In genomic region chr7:116030597-116031387, GRCm38 (mm10) we compare ENCODE assay signal across 7 mouse cellular contexts. TPM values are rescaled to one million over a fixed set of nuclear protein-coding genes. Genes with fewer than 3 reads are reported as not detected.
DNase-seq lines count a peak whose midpoint lies in the region; ATAC-seq and TF ChIP-seq lines count a peak whose summit lies in the region.

No protein-coding gene starts in this region.

- H3K36me3 ChIP-seq in ES-Bruce4 (ENCODE audit: control insufficient read depth, insufficient read depth, low read length, poor library complexity, severe bottlenecking), result no peaks in the 10 kb centered on the region
- H3K36me3 ChIP-seq in forebrain, embryonic 14.5 days (ENCODE audit: control insufficient read depth, insufficient read depth, low read length), result no peaks in the 10 kb centered on the region
- no peaks in the 10 kb centered on the region for H3K36me3 ChIP-seq in limb, embryonic 12.5 days
- no peaks in the 10 kb centered on the region for H3K36me3 ChIP-seq in midbrain, postnatal 0 days (ENCODE audit: insufficient read depth, low read length)

- no peak overlapping the region for H3K9ac ChIP-seq in ES-Bruce4 (ENCODE audit: low read depth, poor library complexity, severe bottlenecking)
- peak overlapping the region; percentile 98 for H3K9ac ChIP-seq in forebrain, embryonic 14.5 days (ENCODE audit: low read length)
- peak overlapping the region; percentile 93 for H3K9ac ChIP-seq in limb, embryonic 12.5 days (replicated peaks)
- peak overlapping the region; percentile 1; the same call in 1 of the 2 replicates for H3K9ac ChIP-seq in midbrain, postnatal 0 days (replicated peaks; ENCODE audit: low read length, poor library complexity, severe bottlenecking)

- H3K4me1 ChIP-seq in ES-Bruce4 (ENCODE audit: control insufficient read depth, insufficient read depth, low read length), result no peaks in the 10 kb centered on the region
- peaks cover 41% of the 10 kb centered on the region for H3K4me1 ChIP-seq in forebrain, embryonic 14.5 days (ENCODE audit: control insufficient read depth, insufficient read depth, low read length)
- H3K4me1 ChIP-seq in limb, embryonic 12.5 days (replicated peaks), result peaks cover 32% of the 10 kb centered on the region
- peaks cover 11% of the 10 kb centered on the region for H3K4me1 ChIP-seq in midbrain, postnatal 0 days (ENCODE audit: insufficient read depth, low read length)

- TF ChIP-seq CTCF in ES-Bruce4 (IDR thresholded peaks at IDR 0.05; ENCODE audit: low read depth, low read length), result no peak
- no peak for TF ChIP-seq CTCF in midbrain, postnatal 0 days (IDR thresholded peaks at IDR 0.05)

- H3K27me3 ChIP-seq in ES-Bruce4 (ENCODE audit: control insufficient read depth, insufficient read depth, low read length, poor library complexity, severe bottlenecking), result peaks cover 34% of the 10 kb centered on the region
- H3K27me3 ChIP-seq in forebrain, embryonic 14.5 days (replicated peaks; ENCODE audit: control insufficient read depth, insufficient read depth, low read length), result no peaks in the 10 kb centered on the region
- H3K27me3 ChIP-seq in limb, embryonic 12.5 days, result peaks cover 32% of the 10 kb centered on the region
- peaks cover 24% of the 10 kb centered on the region for H3K27me3 ChIP-seq in midbrain, postnatal 0 days (ENCODE audit: insufficient read depth, low read length)

- no peak for ATAC-seq in forebrain, embryonic 14.5 days
- ATAC-seq in limb, embryonic 12.5 days (ENCODE audit: insufficient number of reproducible peaks, insufficient read depth, low FRiP score, low TSS enrichment, low read depth), result peak; percentile 22; the same call in 1 of the 2 replicates
- ATAC-seq in midbrain, postnatal 0 days (ENCODE audit: low FRiP score), result no peak
- ATAC-seq in frontal cortex, adult (ENCODE audit: low TSS enrichment), result no peak

- 3% methylated on average over 26 of the region's 26 CpGs for WGBS in forebrain, embryonic 14.5 days
- 6% methylated on average over 26 of the region's 26 CpGs for WGBS in limb, embryonic 12.5 days
- WGBS in midbrain, postnatal 0 days, result 19% methylated on average over 26 of the region's 26 CpGs

- H3K4me2 ChIP-seq in forebrain, embryonic 14.5 days (ENCODE audit: low read length), result peak overlapping the region; percentile 100
- H3K4me2 ChIP-seq in limb, embryonic 12.5 days, result peak overlapping the region; percentile 96
- peak overlapping the region; percentile 99 for H3K4me2 ChIP-seq in midbrain, postnatal 0 days (ENCODE audit: low read depth, low read length, poor library complexity, severe bottlenecking)

- no peak for TF ChIP-seq POLR2A in ES-Bruce4 (IDR thresholded peaks at IDR 0.05; ENCODE audit: insufficient read depth, low read length)

- no peak overlapping the region for H3K27ac ChIP-seq in ES-Bruce4 (ENCODE audit: insufficient read depth, low read length)
- peak overlapping the region; percentile 96 for H3K27ac ChIP-seq in forebrain, embryonic 14.5 days (ENCODE audit: low read depth, low read length)
- peak overlapping the region; percentile 96 for H3K27ac ChIP-seq in limb, embryonic 12.5 days
- H3K27ac ChIP-seq in midbrain, postnatal 0 days (ENCODE audit: low read depth, low read length), result peak overlapping the region; percentile 72

- no peaks in the 10 kb centered on the region for H3K9me3 ChIP-seq in ES-Bruce4 (replicated peaks; ENCODE audit: control insufficient read depth, insufficient read depth, low read length, poor library complexity, severe bottlenecking)
- H3K9me3 ChIP-seq in forebrain, embryonic 14.5 days (replicated peaks; ENCODE audit: control insufficient read depth, low read length), result no peaks in the 10 kb centered on the region
- H3K9me3 ChIP-seq in limb, embryonic 12.5 days, result no peaks in the 10 kb centered on the region
- no peaks in the 10 kb centered on the region for H3K9me3 ChIP-seq in midbrain, postnatal 0 days (ENCODE audit: low read length)

- peak overlapping the region; percentile 30; the same call in 1 of the 2 replicates for H3K4me3 ChIP-seq in ES-Bruce4 (ENCODE audit: low read depth, low read length)
- H3K4me3 ChIP-seq in forebrain, embryonic 14.5 days (ENCODE audit: low read depth, low read length), result peak overlapping the region; percentile 55
- peak overlapping the region; percentile 65 for H3K4me3 ChIP-seq in limb, embryonic 12.5 days (replicated peaks)
- peak overlapping the region; percentile 49 for H3K4me3 ChIP-seq in midbrain, postnatal 0 days (ENCODE audit: low read depth, low read length)

- TF ChIP-seq EP300 in ES-Bruce4 (IDR thresholded peaks at IDR 0.05; ENCODE audit: insufficient read depth, low read depth, low read length), result no peak

- intact Hi-C loops in heart, postnatal 25 days (cut with DNase I), result loop anchor here (5.0 kb wide), 4 partner anchors 78 to 663 kb away; no protein-coding TSS in a partner anchor

- peak; percentile 36 for DNase-seq in R1 (ENCODE audit: low read depth, low spot score)
- peak; percentile 56 for DNase-seq in forebrain, embryonic 14.5 days (ENCODE audit: low spot score)
- DNase-seq in heart, postnatal 25 days (ENCODE audit: low spot score), result peak; percentile 45
- DNase-seq in midbrain, postnatal 0 days (ENCODE audit: low spot score), result peak; percentile 40

RNA-seq across cellular contexts. Expression of gene Sox6, which starts 7.8 kb away (rescaled TPM):
- 0.88 and 1.4 TPM in 2 replicates for polyA plus RNA-seq in ES-Bruce4 (2011; ENCODE audit: insufficient read depth, insufficient read length, low read depth, missing spikeins)
- polyA plus RNA-seq in forebrain, embryonic 14.5 days (2014; fragmentation: Nextera tagmentation; extraction: Ambion mirVana), result 78.4 and 84.9 TPM in 2 replicates
- total RNA-seq in heart, postnatal 25 days (2021), result 10 to 100 TPM; 27.4 to 36.9 TPM
- polyA plus RNA-seq in limb, embryonic 12.5 days (2016; fragmentation: Nextera tagmentation; extraction: Ambion mirVana), result 77.9 and 91.5 TPM in 2 replicates
- 47.6 and 49.5 TPM in 2 replicates for total RNA-seq in midbrain, postnatal 0 days (2014; rRNA removed)
- 30.6 and 30.8 TPM in 2 replicates for polyA plus RNA-seq in midbrain, postnatal 0 days (2015; fragmentation: Nextera tagmentation; extraction: Ambion mirVana)

RNA-seq across cellular contexts. Expression of gene 1110004F10Rik, which starts 8.4 kb away (rescaled TPM):
- 119 and 144 TPM in 2 replicates for polyA plus RNA-seq in ES-Bruce4 (2011; ENCODE audit: insufficient read depth, insufficient read length, low read depth, missing spikeins)
- 425 and 434 TPM in 2 replicates for polyA plus RNA-seq in forebrain, embryonic 14.5 days (2014; fragmentation: Nextera tagmentation; extraction: Ambion mirVana)
- total RNA-seq in heart, postnatal 25 days (2021), result 10 to 100 TPM; 51.5 to 53.2 TPM
- polyA plus RNA-seq in limb, embryonic 12.5 days (2016; fragmentation: Nextera tagmentation; extraction: Ambion mirVana), result 318 and 335 TPM in 2 replicates
- 169 and 210 TPM in 2 replicates for total RNA-seq in midbrain, postnatal 0 days (2014; rRNA removed)
- 368 and 370 TPM in 2 replicates for polyA plus RNA-seq in midbrain, postnatal 0 days (2015; fragmentation: Nextera tagmentation; extraction: Ambion mirVana)

RNA-seq across cellular contexts. Expression of gene Gm4353, which starts 53.6 kb away (rescaled TPM):
- 2.1 TPM in 1 of 2 replicates, not detected in the other for polyA plus RNA-seq in ES-Bruce4 (2011; ENCODE audit: insufficient read depth, insufficient read length, low read depth, missing spikeins)
- 0.96 and 1.4 TPM in 2 replicates for polyA plus RNA-seq in forebrain, embryonic 14.5 days (2014; fragmentation: Nextera tagmentation; extraction: Ambion mirVana)
- total RNA-seq in heart, postnatal 25 days (2021), result 1 to 10 TPM in 1 of 2 experiments, under 1 TPM in 1; 0.62 to 1.1 TPM
- 1.5 and 1.6 TPM in 2 replicates for polyA plus RNA-seq in limb, embryonic 12.5 days (2016; fragmentation: Nextera tagmentation; extraction: Ambion mirVana)
- total RNA-seq in midbrain, postnatal 0 days (2014; rRNA removed), result 0.93 and 4.0 TPM in 2 replicates
- 0.28 and 0.54 TPM in 2 replicates for polyA plus RNA-seq in midbrain, postnatal 0 days (2015; fragmentation: Nextera tagmentation; extraction: Ambion mirVana)

Comparison
In these comparisons a context has a peak if more than half of its experiments do, and no peak if none do; other contexts are left out.
1. RNA of gene Sox6, which starts 7.8 kb away (polyA plus RNA-seq): 77.9 to 91.5 TPM in limb, embryonic 12.5 days, 78.4 to 84.9 TPM in forebrain, embryonic 14.5 days and 30.6 to 30.8 TPM in midbrain, postnatal 0 days; 0.88 to 1.4 TPM in ES-Bruce4; every median in the first group is over 10 times any median in the second.
2. Peak in every context shown above with its lines, with median percentiles within 50 percentile points of each other: H3K4me3 ChIP-seq, DNase-seq and H3K4me2 ChIP-seq.